Mouse (Mus musculus) MEL (cell line): ENCODE data around the gene Ankrd50.

ENCODE experiments used
- MAZ ChIP-seq: IDR thresholded peaks from 2 replicates; pipeline ENCODE4 v1.6.1; 2012; ENCODE audit warnings: low read depth, mild to moderate bottlenecking, inconsistent platforms, low read length, improper control_type of control experiment
- MYC ChIP-seq: IDR thresholded peaks from 2 replicates; pipeline ENCODE4 v1.6.1; 2011; ENCODE audit warnings: low read depth, mild to moderate bottlenecking, low read length, improper control_type of control experiment, moderate library complexity
- POLR2A ChIP-seq, 2 experiments: IDR thresholded peaks; 2 replicates each; pipeline ENCODE4 v1.6.1; 2011 to 2012; ENCODE audit warnings: low read length in 2 of 2, mild to moderate bottlenecking in 2 of 2, control low read depth in 1 of 2, improper control_type of control experiment in 1 of 2, low read depth in 1 of 2, moderate library complexity in 1 of 2; ENCODE audit not compliant: control insufficient read depth in 1 of 2, insufficient read depth in 1 of 2, poor library complexity in 1 of 2
- POLR2AphosphoS2 ChIP-seq: IDR thresholded peaks from 2 replicates; pipeline ENCODE4 v1.6.1; 2011; ENCODE audit warnings: low read length, improper control_type of control experiment
- ZMIZ1 ChIP-seq: IDR thresholded peaks from 2 replicates; pipeline ENCODE4 v1.6.1; 2012; ENCODE audit warnings: low read depth, mild to moderate bottlenecking, inconsistent platforms, low read length, improper control_type of control experiment, moderate library complexity

DNA sequence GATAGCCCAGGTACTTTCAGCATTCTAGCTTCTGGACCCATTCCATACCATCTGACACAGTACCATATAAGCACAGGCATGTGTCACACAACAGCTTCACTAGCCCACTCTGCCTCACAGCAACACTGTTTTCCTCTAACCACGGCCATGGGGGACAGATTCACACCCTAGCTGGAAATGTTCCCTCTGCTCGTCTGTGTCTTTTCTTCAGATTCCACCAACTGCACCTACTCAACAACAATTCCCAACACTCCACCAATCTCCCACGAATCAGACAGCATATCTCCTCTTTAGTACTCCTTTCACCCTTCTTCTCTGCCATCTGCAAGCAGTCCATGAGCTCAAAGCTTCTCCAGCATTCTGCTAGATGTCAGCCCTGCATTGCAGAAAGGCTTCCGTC, 11.5 kb downstream of the Ankrd50 start:
- TF ChIP-seq POLR2AphosphoS2, result no peak
- no peak for TF ChIP-seq MYC
- no peak for TF ChIP-seq ZMIZ1
- no peak for TF ChIP-seq MAZ
- no peak for TF ChIP-seq POLR2A (IDR thresholded peaks at IDR 0.05; ENCODE audit: control insufficient read depth in 1 of 2, insufficient read depth in 1 of 2, low read depth in 1 of 2, low read length in 2 of 2, poor library complexity in 1 of 2)
